Mouse (Mus musculus) yolk sac, embryonic 10.5 days (tissue): ENCODE measurements around the gene Fgb.

Experiments used
- DNase-seq: peaks from one replicate; pipeline ENCODE4 v3.0.0-alpha.2; 2017; ENCODE audit warnings: low spot score

The Fgb gene

DNA sequence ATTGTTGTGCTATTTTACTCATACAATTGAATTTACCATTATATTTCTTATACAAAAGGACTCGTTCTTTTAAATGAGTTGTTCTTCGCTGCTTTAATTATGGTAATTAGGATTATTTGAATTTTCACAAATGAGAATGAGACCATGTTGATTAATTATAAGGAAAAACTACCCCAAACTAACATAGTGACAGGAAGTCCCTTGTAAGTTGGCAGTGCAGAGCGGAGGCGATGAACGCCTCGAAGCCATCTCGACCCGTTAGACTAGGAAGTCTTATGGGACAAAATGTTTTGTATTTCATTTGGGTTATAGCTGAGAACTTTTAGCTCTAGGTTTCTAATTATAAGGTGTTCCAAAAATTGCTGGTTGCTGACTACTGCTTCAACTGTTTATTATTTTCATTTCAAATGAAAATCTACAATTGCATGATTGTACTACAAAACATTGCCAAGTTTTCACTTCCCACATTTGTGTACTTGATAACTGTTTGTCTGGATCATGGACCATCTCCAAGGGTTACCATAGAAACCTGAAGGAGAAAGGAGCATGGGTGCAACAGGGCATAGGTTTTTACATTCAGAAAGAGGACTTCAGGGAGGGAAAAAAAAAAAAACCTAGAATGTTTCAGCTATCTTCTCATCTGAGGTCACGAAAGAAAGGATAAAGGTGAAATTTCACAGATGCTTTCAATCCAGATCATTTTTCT is 22.0 kb downstream of the Fgb start:
- DNase-seq: no peak

- peak; percentile 86 for DNase-seq
These were observed 24.0 kb downstream of the Fgb start, which contains the start of gene Fga for GRCm38 (mm10) chr3:83025475-83026301. Gene Fga, plus strand, starts transcription at chr3:83026076.

GRCm38 (mm10) chr3:83025036-83025435 is 24.6 kb downstream of the Fgb start:
- DNase-seq: no peak

GRCm38 (mm10) chr3:83021176-83021575 is 28.5 kb downstream of the Fgb start:
- DNase-seq: no peak

DNA sequence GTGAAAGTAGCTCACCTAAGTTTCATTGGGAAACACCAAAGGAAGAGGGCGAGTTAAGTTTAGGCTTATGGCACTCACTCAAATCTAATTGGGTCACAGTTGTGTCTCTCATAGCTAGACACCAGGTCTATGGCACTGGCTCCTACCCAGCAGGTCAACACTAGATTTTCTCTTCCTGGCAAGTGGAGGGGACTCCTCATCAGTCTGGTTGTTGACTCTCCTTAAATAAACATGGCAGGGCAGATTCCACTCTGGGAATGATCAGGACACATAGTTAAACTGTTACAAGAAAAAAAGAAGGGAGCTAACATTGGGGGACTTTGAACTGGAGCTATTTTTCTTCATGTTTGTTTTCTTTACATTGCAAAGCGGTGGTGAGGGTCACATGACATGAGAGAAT is 29.3 kb downstream of the Fgb start:
- DNase-seq: peak; percentile 64

GRCm38 (mm10) chr3:83016236-83016635 is 33.4 kb downstream of the Fgb start:
- DNase-seq: no peak

- DNase-seq: no peak
These were observed 35.7 kb downstream of the Fgb start for GRCm38 (mm10) chr3:83013951-83014350.

DNA sequence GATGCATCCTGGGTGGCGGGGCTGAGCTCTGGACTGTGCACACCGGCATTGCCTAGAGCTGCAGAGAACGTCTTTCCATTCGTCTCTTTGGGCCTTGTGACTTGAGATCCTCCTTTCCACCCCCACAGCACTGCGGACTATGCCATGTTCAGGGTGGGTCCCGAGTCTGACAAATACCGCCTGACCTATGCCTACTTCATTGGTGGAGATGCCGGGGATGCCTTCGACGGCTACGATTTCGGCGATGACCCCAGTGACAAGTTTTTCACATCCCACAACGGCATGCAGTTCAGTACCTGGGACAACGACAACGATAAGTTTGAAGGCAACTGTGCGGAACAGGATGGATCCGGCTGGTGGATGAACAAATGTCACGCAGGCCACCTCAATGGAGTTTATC is 37.0 kb downstream of the Fgb start:
- no peak for DNase-seq

GRCm38 (mm10) chr3:83011565-83011964 is 38.1 kb downstream of the Fgb start:
- no peak for DNase-seq

DNA sequence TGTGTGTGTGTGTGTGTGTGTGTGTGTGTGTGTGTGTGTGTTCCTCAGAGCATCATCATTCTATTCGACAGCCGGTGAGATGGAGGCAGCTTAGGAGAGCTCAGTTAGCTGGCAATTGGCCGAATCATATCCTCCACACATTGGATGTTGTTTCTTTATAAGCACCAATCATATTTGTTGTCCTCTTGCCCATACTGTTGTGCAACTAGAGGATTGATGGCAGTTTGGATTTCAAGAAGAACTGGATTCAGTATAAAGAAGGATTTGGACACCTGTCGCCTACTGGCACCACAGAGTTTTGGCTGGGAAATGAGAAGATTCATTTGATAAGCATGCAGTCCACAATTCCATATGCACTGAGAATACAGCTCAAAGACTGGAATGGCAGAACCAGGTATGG is 38.5 kb downstream of the Fgb start:
- no peak for DNase-seq

- peak; percentile 67 for DNase-seq
These were observed 39.4 kb downstream of the Fgb start for GRCm38 (mm10) chr3:83010291-83010690.

DNA sequence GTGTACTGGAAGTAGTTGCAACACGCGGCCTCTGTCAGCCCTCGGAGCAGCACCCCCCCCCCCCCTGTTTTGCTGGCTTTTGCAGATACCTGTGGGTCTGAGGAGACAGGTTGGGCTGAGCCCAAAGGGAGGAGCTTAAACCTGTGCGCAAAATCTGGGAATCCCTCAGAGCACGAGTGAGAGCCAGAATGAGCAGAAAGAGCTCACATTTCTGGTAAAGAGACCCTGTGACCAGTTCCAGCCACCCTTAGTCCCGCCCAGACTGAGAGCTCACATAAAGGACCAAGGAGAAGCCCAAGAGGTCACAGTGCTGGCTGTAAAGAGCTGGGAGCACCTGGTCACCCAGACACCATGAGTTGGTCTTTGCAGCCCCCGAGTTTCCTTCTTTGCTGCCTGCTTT is 42.1 kb downstream of the Fgb start, which contains the start of gene Fgg:
Fgg (plus strand) TSS at position 168 of the 400 bp plus-strand sequence.
- peak; percentile 90 for DNase-seq

- no peak for DNase-seq
These were observed 44.9 kb downstream of the Fgb start for GRCm38 (mm10) chr3:83004801-83005200.

DNA sequence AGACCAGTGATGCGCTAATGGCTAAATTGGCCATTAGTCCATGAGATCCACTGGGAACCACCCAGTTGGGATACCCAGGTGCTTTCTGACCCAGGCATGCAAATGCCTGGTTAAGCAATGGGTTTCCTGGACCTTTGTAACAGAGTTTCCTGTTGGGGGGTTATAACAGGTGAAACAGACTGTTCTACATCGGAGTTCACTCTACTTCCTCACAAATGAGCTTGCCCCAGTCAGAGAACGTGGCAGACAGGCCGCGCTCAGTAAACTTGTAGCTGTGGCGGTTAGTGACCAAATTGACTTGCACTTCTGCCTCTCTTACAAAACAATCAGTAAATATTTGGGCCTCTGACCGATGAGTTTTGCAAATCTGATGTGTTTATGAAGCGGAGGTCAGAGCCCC is 46.6 kb downstream of the Fgb start:
- no peak for DNase-seq

DNA sequence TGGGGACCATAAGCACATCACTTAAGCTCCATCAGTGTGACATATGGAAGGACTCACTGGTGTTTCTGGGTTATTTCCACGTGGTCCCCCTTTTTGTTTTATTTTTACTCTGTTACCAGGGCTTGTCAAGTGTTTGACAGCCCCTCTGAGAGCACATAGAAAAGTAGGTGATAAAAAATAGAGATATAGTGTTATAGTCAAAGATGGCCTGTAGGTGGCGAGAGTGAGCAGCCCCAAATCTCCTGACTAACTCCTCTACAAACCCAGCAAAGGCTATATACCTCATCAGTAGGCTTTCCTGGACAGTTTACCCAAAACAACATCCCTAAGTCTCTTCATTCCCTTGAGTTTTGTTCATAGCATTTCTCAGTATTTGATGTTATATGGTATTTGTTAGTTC is 47.5 kb downstream of the Fgb start:
- no peak for DNase-seq

DNA sequence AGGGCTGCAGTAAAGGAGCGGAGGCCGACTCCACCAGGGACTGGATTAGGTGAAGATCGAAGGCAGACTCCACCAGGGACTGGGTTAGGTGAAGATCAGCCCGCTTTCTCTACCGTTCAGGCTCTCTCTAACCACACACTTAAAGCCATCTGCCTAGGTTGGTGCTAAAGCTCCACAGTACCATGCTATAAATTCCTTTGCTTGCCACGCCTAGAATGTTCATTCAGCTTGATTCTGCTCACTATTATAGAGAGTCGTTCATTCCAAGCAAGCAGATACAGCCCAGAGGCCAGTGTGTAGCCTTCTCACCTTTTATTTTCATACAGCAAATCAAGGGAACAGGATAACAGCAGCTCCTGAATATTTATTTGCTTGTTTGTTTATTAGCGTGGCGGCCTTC is 49.7 kb downstream of the Fgb start:
- no peak for DNase-seq

DNA sequence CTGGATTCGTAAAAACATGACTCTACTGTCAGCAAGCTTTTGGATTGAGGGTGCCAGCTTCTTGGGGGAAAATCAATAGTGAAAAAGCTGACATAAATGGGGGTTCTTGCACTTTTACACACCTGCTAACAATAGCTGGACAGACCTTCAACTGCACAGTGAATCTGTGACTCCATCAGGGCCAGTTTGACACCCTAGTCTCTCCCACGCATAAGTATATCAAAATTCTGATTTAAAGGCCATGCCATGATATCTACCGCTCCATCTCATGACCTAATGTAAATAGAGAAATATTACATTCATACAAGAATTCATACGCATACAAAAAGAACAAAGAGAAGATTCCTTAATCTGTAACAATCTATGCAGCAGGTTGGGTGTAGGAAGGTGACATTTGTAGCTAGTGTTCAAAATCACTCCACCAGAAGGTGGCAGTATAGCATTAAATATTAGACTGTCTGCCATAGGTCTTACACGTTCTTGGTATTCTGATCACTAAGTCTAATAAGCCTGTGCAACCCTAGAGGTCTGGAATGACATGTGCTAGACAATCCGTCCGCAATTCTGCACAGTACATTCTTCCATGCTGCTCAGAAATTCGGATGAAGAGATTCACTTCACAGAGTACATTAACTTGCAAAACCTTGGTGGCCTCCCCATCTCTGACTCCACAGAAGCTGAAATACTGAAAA is 50.7 kb downstream of the Fgb start:
- peak; percentile 53 for DNase-seq

DNA sequence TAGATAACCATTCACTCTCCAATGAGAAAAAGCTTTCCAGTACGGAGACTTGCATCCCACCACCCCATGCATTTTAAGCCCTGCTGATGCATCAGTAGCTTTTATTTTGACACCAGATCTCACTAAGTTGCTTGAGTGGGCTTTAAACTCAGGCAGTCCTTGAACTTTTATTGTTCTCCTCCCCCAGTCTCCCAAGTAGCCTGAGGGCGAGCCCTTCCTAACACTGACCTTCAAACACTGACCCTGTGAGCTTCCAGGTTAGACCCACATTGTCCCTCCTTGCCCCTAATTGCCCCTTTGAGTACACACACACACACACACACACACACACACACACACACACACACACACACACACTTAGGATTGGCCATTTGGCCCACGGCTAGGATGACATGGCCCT is 53.0 kb downstream of the Fgb start:
- DNase-seq: no peak

GRCm38 (mm10) chr3:82995368-82995767 is 54.3 kb downstream of the Fgb start:
- DNase-seq: peak; percentile 64

GRCm38 (mm10) chr3:82992956-82993355 is 56.7 kb downstream of the Fgb start:
- DNase-seq: no peak

- no peak for DNase-seq
These were observed 57.7 kb downstream of the Fgb start for GRCm38 (mm10) chr3:82991963-82992362.
